Mouse (Mus musculus): Measurements from ENCODE around the gene Fam174b. TPM values are rescaled to one million over a fixed set of nuclear protein-coding genes. Genes with fewer than 3 reads are reported as not detected.
A peak's percentile ranks its signal among the peaks of the same experiment; 100 is the strongest.

The Fam174b gene
- 28.2 and 31.2 TPM in 2 replicates for polyA plus RNA-seq (2015; fragmentation: Nextera tagmentation; extraction: Ambion mirVana)

GRCm38 (mm10) chr7:73740111-73741035, at the start of gene Fam174b:
TSS of gene Fam174b (plus strand) at chr7:73740302.
- Histone ChIP-seq H3K9me3 (no peaks in the 10 kb centered on the region), H3K36me3 (no peaks in the 10 kb centered on the region), H3K4me1 (peaks cover 24% of the 10 kb centered on the region), H3K9ac (replicated peaks) (peak within 1 kb of the TSS; percentile 61), H3K27ac (replicated peaks) (peak within 1 kb of the TSS; percentile 76), H3K27me3 (peaks cover 5% of the 10 kb centered on the region; the same call in 1 of the 2 replicates), H3K4me3 (peak within 1 kb of the TSS; percentile 69), H3K4me2 (replicated peaks) (peak within 1 kb of the TSS; percentile 84)
- under 1% methylated on average over 94 of the region's 94 CpGs for WGBS
- peak; percentile 82 for ATAC-seq (replicated peaks)

- H3K9ac ChIP-seq (replicated peaks), result no peak overlapping the region
- no peaks in the 10 kb centered on the region for H3K4me1 ChIP-seq
- H3K27me3 ChIP-seq, result no peaks in the 10 kb centered on the region
- 80% methylated on average over 3 of the region's 3 CpGs for WGBS
- ATAC-seq (replicated peaks), result no peak
- H3K4me2 ChIP-seq (replicated peaks), result no peak overlapping the region
- H3K27ac ChIP-seq (replicated peaks), result no peak overlapping the region
- H3K36me3 ChIP-seq, result no peaks in the 10 kb centered on the region
- H3K9me3 ChIP-seq, result no peaks in the 10 kb centered on the region
- no peak overlapping the region for H3K4me3 ChIP-seq
These were observed 43.0 kb upstream of the Fam174b start for GRCm38 (mm10) chr7:73697092-73697491.

GRCm38 (mm10) chr7:73704305-73704704, 35.8 kb upstream of the Fam174b start:
- H3K27me3 ChIP-seq, result no peaks in the 10 kb centered on the region
- no peaks in the 10 kb centered on the region for H3K4me1 ChIP-seq
- H3K4me3 ChIP-seq, result no peak overlapping the region
- no peaks in the 10 kb centered on the region for H3K36me3 ChIP-seq
- no peak overlapping the region for H3K27ac ChIP-seq (replicated peaks)
- no peak overlapping the region for H3K4me2 ChIP-seq (replicated peaks)
- H3K9ac ChIP-seq (replicated peaks), result no peak overlapping the region
- no peak for ATAC-seq (replicated peaks)
- no peaks in the 10 kb centered on the region for H3K9me3 ChIP-seq

- Histone ChIP-seq H3K4me3 (no peak overlapping the region), H3K27me3 (no peaks in the 10 kb centered on the region), H3K4me2 (replicated peaks) (no peak overlapping the region), H3K9ac (replicated peaks) (no peak overlapping the region), H3K36me3 (no peaks in the 10 kb centered on the region), H3K27ac (replicated peaks) (no peak overlapping the region), H3K9me3 (no peaks in the 10 kb centered on the region), H3K4me1 (peaks cover 6% of the 10 kb centered on the region)
- WGBS, result 95% methylated on average over 8 of the region's 8 CpGs
- no peak for ATAC-seq (replicated peaks)
These were observed 26.6 kb upstream of the Fam174b start for GRCm38 (mm10) chr7:73713506-73713905.

- Histone ChIP-seq H3K36me3 (no peaks in the 10 kb centered on the region), H3K4me2 (replicated peaks) (no peak overlapping the region), H3K4me1 (peaks cover 11% of the 10 kb centered on the region), H3K9me3 (no peaks in the 10 kb centered on the region), H3K9ac (replicated peaks) (no peak overlapping the region), H3K27me3 (no peaks in the 10 kb centered on the region), H3K27ac (replicated peaks) (no peak overlapping the region), H3K4me3 (no peak overlapping the region)
- 58% methylated on average over 15 of the region's 15 CpGs for WGBS
- ATAC-seq (replicated peaks), result peak; percentile 90
These were observed 24.0 kb upstream of the Fam174b start for GRCm38 (mm10) chr7:73715928-73716749.

GRCm38 (mm10) chr7:73716841-73717240, 23.3 kb upstream of the Fam174b start:
- Histone ChIP-seq H3K4me2 (replicated peaks) (no peak overlapping the region), H3K27me3 (no peaks in the 10 kb centered on the region), H3K9ac (replicated peaks) (no peak overlapping the region), H3K9me3 (no peaks in the 10 kb centered on the region), H3K27ac (replicated peaks) (no peak overlapping the region), H3K36me3 (no peaks in the 10 kb centered on the region), H3K4me1 (peaks cover 15% of the 10 kb centered on the region), H3K4me3 (no peak overlapping the region)
- no peak for ATAC-seq (replicated peaks)
- WGBS, result 52% methylated on average over 3 of the region's 3 CpGs

GRCm38 (mm10) chr7:73718031-73718430, 22.1 kb upstream of the Fam174b start:
- Histone ChIP-seq H3K27ac (replicated peaks) (no peak overlapping the region), H3K9me3 (no peaks in the 10 kb centered on the region), H3K4me2 (replicated peaks) (no peak overlapping the region), H3K9ac (replicated peaks) (no peak overlapping the region), H3K36me3 (no peaks in the 10 kb centered on the region), H3K27me3 (no peaks in the 10 kb centered on the region), H3K4me3 (no peak overlapping the region), H3K4me1 (peaks cover 15% of the 10 kb centered on the region)
- WGBS, result 87% methylated on average over 10 of the region's 10 CpGs
- no peak for ATAC-seq (replicated peaks)

- ATAC-seq (replicated peaks), result no peak
- Histone ChIP-seq H3K4me2 (replicated peaks) (no peak overlapping the region), H3K4me1 (peaks cover 15% of the 10 kb centered on the region), H3K9me3 (no peaks in the 10 kb centered on the region), H3K27me3 (no peaks in the 10 kb centered on the region), H3K27ac (replicated peaks) (no peak overlapping the region; the same call in 1 of the 2 replicates), H3K36me3 (no peaks in the 10 kb centered on the region), H3K4me3 (no peak overlapping the region), H3K9ac (replicated peaks) (no peak overlapping the region)
- WGBS, result 61% methylated on average over 5 of the region's 5 CpGs
These were observed 21.6 kb upstream of the Fam174b start for GRCm38 (mm10) chr7:73718497-73719007.

GRCm38 (mm10) chr7:73721046-73721445, 19.1 kb upstream of the Fam174b start:
- WGBS, result 20% methylated on average over 3 of the region's 3 CpGs
- H3K4me2 ChIP-seq (replicated peaks), result no peak overlapping the region
- H3K9ac ChIP-seq (replicated peaks), result no peak overlapping the region
- H3K27ac ChIP-seq (replicated peaks), result no peak overlapping the region
- H3K9me3 ChIP-seq, result no peaks in the 10 kb centered on the region
- no peak overlapping the region for H3K4me3 ChIP-seq
- H3K36me3 ChIP-seq, result no peaks in the 10 kb centered on the region
- no peaks in the 10 kb centered on the region for H3K27me3 ChIP-seq
- ATAC-seq (replicated peaks), result 0 out of 2 replicates have a peak, but pooled peaks have one; percentile 24
- peaks cover 13% of the 10 kb centered on the region for H3K4me1 ChIP-seq

GRCm38 (mm10) chr7:73721764-73722163, 18.3 kb upstream of the Fam174b start:
- H3K27ac ChIP-seq (replicated peaks), result no peak overlapping the region
- H3K4me1 ChIP-seq, result peaks cover 9% of the 10 kb centered on the region
- 85% methylated on average over 3 of the region's 3 CpGs for WGBS
- H3K27me3 ChIP-seq, result no peaks in the 10 kb centered on the region
- no peaks in the 10 kb centered on the region for H3K36me3 ChIP-seq
- no peak for ATAC-seq (replicated peaks)
- no peak overlapping the region for H3K4me2 ChIP-seq (replicated peaks)
- no peak overlapping the region for H3K9ac ChIP-seq (replicated peaks)
- no peak overlapping the region for H3K4me3 ChIP-seq
- no peaks in the 10 kb centered on the region for H3K9me3 ChIP-seq

- 18% methylated on average over 7 of the region's 7 CpGs for WGBS
- Histone ChIP-seq H3K4me3 (no peak overlapping the region), H3K27ac (replicated peaks) (no peak overlapping the region), H3K9me3 (no peaks in the 10 kb centered on the region), H3K36me3 (no peaks in the 10 kb centered on the region), H3K4me1 (peaks cover 3% of the 10 kb centered on the region; the same call in 1 of the 2 replicates), H3K9ac (replicated peaks) (no peak overlapping the region), H3K4me2 (replicated peaks) (no peak overlapping the region), H3K27me3 (no peaks in the 10 kb centered on the region)
- ATAC-seq (replicated peaks), result no peak
These were observed 10.2 kb upstream of the Fam174b start for GRCm38 (mm10) chr7:73729913-73730312.
